In the genomic region with DNA sequence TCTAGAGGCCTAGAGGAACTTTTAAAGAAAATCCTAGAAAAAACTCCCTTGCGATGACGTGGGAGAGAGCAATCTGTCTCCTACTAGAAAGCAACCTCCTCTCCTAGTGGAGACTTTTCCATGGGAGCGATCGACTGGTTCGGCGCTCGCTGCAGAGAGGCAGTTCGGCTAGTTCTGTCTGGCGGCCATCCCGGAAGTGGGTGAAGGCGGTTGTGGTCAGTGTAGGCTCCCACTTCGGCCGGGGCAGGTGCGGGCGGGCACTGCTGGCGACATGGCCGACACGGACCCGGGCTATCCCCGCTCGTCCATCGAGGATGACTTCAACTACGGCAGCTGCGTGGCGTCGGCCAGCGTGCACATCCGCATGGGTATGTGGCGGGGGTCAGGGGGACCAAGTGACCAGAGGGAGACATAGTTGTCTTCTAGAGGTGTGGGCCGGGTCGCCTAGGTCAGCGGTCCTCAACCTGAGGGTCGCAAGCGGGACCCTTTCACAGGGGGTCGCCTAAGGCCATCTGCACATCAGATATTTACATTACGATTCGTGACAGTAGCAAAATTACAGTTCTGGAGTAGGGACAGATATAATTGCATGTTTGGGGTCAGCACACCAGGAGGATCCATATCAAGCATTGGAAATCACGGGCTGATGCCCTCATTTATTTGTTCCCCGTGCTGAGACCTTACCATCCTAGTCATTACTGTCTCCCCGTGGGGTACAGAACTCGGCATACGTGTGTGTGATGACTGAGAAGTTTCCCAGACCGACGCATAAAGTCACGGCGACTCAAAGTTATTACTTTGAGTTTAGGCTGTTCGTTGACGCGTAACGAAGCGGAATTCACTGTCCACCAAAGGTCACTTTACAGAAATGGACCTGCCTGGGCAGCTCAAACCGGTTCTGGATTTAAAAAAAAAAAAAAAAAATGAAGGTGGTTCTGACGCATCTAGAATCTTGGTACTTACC, we compare ENCODE assay signal across 8 mouse cellular contexts. TPM values are rescaled to one million over a fixed set of nuclear protein-coding genes. Genes with fewer than 3 reads are reported as not detected.
DNase-seq lines count a peak whose midpoint lies in the region; ATAC-seq and TF ChIP-seq lines count a peak whose summit lies in the region.

No protein-coding gene starts in this region.

- H3K36me3 ChIP-seq in MEL (ENCODE audit: control insufficient read depth in 1 of 2, insufficient read depth in 2 of 2, low read length in 2 of 2): peaks cover 0 to 5% of the 10 kb centered on the region in 2 experiments; a peak in 2 of 4 replicates
- H3K36me3 ChIP-seq in hindbrain, embryonic 10.5 days: peaks cover 15% of the 10 kb centered on the region
- no peaks in the 10 kb centered on the region; the same call in 1 of the 2 replicates for H3K36me3 ChIP-seq in lung, embryonic 15.5 days
- H3K36me3 ChIP-seq in thymus, adult 2 months (ENCODE audit: control insufficient read depth, insufficient read depth, low read length): no peaks in the 10 kb centered on the region

- 6% methylated on average over 53 of the region's 53 CpGs for WGBS in hindbrain, embryonic 10.5 days
- WGBS in lung, embryonic 15.5 days: 2% methylated on average over 53 of the region's 53 CpGs
- 2% methylated on average over 53 of the region's 53 CpGs for WGBS in thymus, adult 2 months

- no peak for TF ChIP-seq CTCF in MEL (IDR thresholded peaks at IDR 0.05 in 2 of 3, conservative IDR thresholded peaks at IDR 0.05 in 1 of 3; ENCODE audit: control insufficient read depth in 1 of 3, insufficient read depth in 1 of 3, low read depth in 2 of 3, low read length in 3 of 3, poor library complexity in 1 of 3, severe bottlenecking in 1 of 3)
- TF ChIP-seq CTCF in thymus, adult 2 months (IDR thresholded peaks at IDR 0.05; ENCODE audit: borderline replicate concordance, control insufficient read depth, extremely low read depth, insufficient read depth, low read length, poor library complexity): no peak

- H3K9me3 ChIP-seq in MEL (replicated peaks; ENCODE audit: insufficient read depth, low read length): no peaks in the 10 kb centered on the region
- H3K9me3 ChIP-seq in hindbrain, embryonic 10.5 days: peaks cover 7% of the 10 kb centered on the region
- H3K9me3 ChIP-seq in lung, embryonic 15.5 days: no peaks in the 10 kb centered on the region

- peaks cover 2 to 3% of the 10 kb centered on the region in 2 experiments; a peak in 1 of 4 replicates for H3K4me1 ChIP-seq in MEL (ENCODE audit: control insufficient read depth in 1 of 2, insufficient read depth in 2 of 2, low read length in 2 of 2)
- peaks cover 10% of the 10 kb centered on the region for H3K4me1 ChIP-seq in hindbrain, embryonic 10.5 days (replicated peaks)
- peaks cover 10% of the 10 kb centered on the region; the same call in 1 of the 2 replicates for H3K4me1 ChIP-seq in lung, embryonic 15.5 days
- H3K4me1 ChIP-seq in thymus, adult 2 months (replicated peaks; ENCODE audit: control insufficient read depth, insufficient read depth, low read length): peaks cover 4% of the 10 kb centered on the region

- peak overlapping the region; percentile 89 to 98 for H3K4me3 ChIP-seq in MEL (ENCODE audit: control insufficient read depth in 1 of 2, insufficient read depth in 1 of 2, low read depth in 2 of 2, low read length in 2 of 2)
- H3K4me3 ChIP-seq in hindbrain, embryonic 10.5 days: peak overlapping the region; percentile 92
- H3K4me3 ChIP-seq in lung, embryonic 15.5 days: peak overlapping the region; percentile 99
- H3K4me3 ChIP-seq in thymus, adult 2 months (ENCODE audit: control insufficient read depth, insufficient read depth, low read length): peak overlapping the region; percentile 99

- 0 out of 4 replicates have a peak, but pooled peaks of 1 of the 2 experiments have one; percentile 30 for TF ChIP-seq EP300 in MEL (IDR thresholded peaks at IDR 0.05; ENCODE audit: low read depth in 1 of 2, low read length in 2 of 2)

- H3K79me2 ChIP-seq in MEL (ENCODE audit: control insufficient read depth, insufficient read depth, low read length, poor library complexity): peaks cover 9% of the 10 kb centered on the region

- peaks cover 0 to 2% of the 10 kb centered on the region in 2 experiments; a peak in 2 of 4 replicates for H3K27me3 ChIP-seq in MEL (ENCODE audit: control insufficient read depth in 1 of 2, insufficient read depth in 2 of 2, low read length in 2 of 2)
- H3K27me3 ChIP-seq in hindbrain, embryonic 10.5 days (ENCODE audit: insufficient read depth, poor library complexity, severe bottlenecking): no peaks in the 10 kb centered on the region
- no peaks in the 10 kb centered on the region for H3K27me3 ChIP-seq in lung, embryonic 15.5 days
- no peaks in the 10 kb centered on the region; the same call in 1 of the 2 replicates for H3K27me3 ChIP-seq in thymus, adult 2 months (ENCODE audit: control insufficient read depth, insufficient read depth, low read length)

- H3K27ac ChIP-seq in MEL (ENCODE audit: control insufficient read depth, low read depth, low read length): no peak overlapping the region
- peak overlapping the region; percentile 90 for H3K27ac ChIP-seq in hindbrain, embryonic 10.5 days
- H3K27ac ChIP-seq in lung, embryonic 15.5 days: no peak overlapping the region
- H3K27ac ChIP-seq in thymus, adult 2 months (ENCODE audit: control insufficient read depth, insufficient read depth, low read length): no peak overlapping the region

- peak overlapping the region; percentile 75 for H3K4me2 ChIP-seq in lung, embryonic 15.5 days

- TF ChIP-seq POLR2A in MEL (IDR thresholded peaks at IDR 0.05; ENCODE audit: control insufficient read depth in 1 of 2, insufficient read depth in 1 of 2, low read depth in 1 of 2, low read length in 2 of 2, poor library complexity in 1 of 2): peak in 1 of 2 experiments; percentile 47; a peak in 2 of 4 replicates
- TF ChIP-seq POLR2A in thymus, adult 2 months (IDR thresholded peaks at IDR 0.05; ENCODE audit: control insufficient read depth, extremely low read depth, insufficient read depth, low read length, poor library complexity): 0 out of 2 replicates have a peak, but pooled peaks have one; percentile 15

- peak; percentile 100 for ATAC-seq in frontal cortex, adult (ENCODE audit: low TSS enrichment)
- ATAC-seq in lung, embryonic 15.5 days (ENCODE audit: borderline replicate concordance, extremely low read depth, low FRiP score, low TSS enrichment): peak; percentile 88

- H3K9ac ChIP-seq in MEL (ENCODE audit: control insufficient read depth, low read depth, low read length, poor library complexity, severe bottlenecking): peak overlapping the region; percentile 71
- H3K9ac ChIP-seq in lung, embryonic 15.5 days: peak overlapping the region; percentile 84

- no peak for TF ChIP-seq RAD21 in MEL (IDR thresholded peaks at IDR 0.05; ENCODE audit: low read depth, low read length)

- DNase-seq in MEL (ENCODE audit: low read depth, low spot score): peak; percentile 78
- peak; percentile 84 for DNase-seq in cerebellum, adult 9-10 months
- peak; percentile 91 for DNase-seq in hindbrain, embryonic 10.5 days (ENCODE audit: low spot score)
- DNase-seq in layer of hippocampus, adult 9-10 months (ENCODE audit: low spot score): peak; percentile 68
- peak; percentile 75 for DNase-seq in ovary, adult 18-20 months (ENCODE audit: low spot score)
- DNase-seq in thymus, adult 2 months: peak; percentile 58

TF ChIP-seq in MEL, 35 proteins besides CTCF, POLR2A, EP300 and RAD21 (continues in another document):
- TF ChIP-seq ZMIZ1 (IDR thresholded peaks at IDR 0.05; ENCODE audit: low read depth, low read length): no peak
- peak; percentile 35; the same call in 1 of the 2 replicates for TF ChIP-seq MYB (IDR thresholded peaks at IDR 0.05; ENCODE audit: low read depth, low read length)
- TF ChIP-seq ELF1 (IDR thresholded peaks at IDR 0.05; ENCODE audit: low read depth, low read length): peak; percentile 99
- TF ChIP-seq NELFE (IDR thresholded peaks at IDR 0.05; ENCODE audit: low read depth, low read length): peak; percentile 32; the same call in 1 of the 2 replicates
- peak; percentile 8; the same call in 1 of the 2 replicates for TF ChIP-seq BHLHE40 (IDR thresholded peaks at IDR 0.05; ENCODE audit: borderline replicate concordance, low read depth, low read length)
- peak; percentile 94 for TF ChIP-seq SIN3A (IDR thresholded peaks at IDR 0.05; ENCODE audit: low read length)
- TF ChIP-seq ZNF384 (IDR thresholded peaks at IDR 0.05; ENCODE audit: low read depth, low read length): peak; percentile 34; the same call in 1 of the 2 replicates
- TF ChIP-seq USF1 (IDR thresholded peaks at IDR 0.05; ENCODE audit: low read depth, low read length): 0 out of 2 replicates have a peak, but pooled peaks have one; percentile 6
- TF ChIP-seq UBTF (IDR thresholded peaks at IDR 0.05; ENCODE audit: borderline replicate concordance, insufficient read depth, low read depth, low read length): no peak
- peak; percentile 91 for TF ChIP-seq HCFC1 (IDR thresholded peaks at IDR 0.05; ENCODE audit: low read depth, low read length)
- TF ChIP-seq NRF1 (IDR thresholded peaks at IDR 0.05; ENCODE audit: insufficient read depth, low read depth, low read length, poor library complexity, severe bottlenecking): no peak
- TF ChIP-seq ZKSCAN1 (IDR thresholded peaks at IDR 0.05; ENCODE audit: low read depth, low read length): no peak

RNA-seq across cellular contexts. Expression of gene Irak3, which starts 6.9 kb away (rescaled TPM):
- total RNA-seq in MEL (2012; rRNA removed): not detected in 2 replicates
- under 1 TPM in 1 of 2 experiments, not detected in 1; 0.47 TPM for polyA plus RNA-seq in MEL (2012; ENCODE audit: insufficient read depth in 1 of 2, insufficient read length in 2 of 2, low read depth in 1 of 2, low replicate concordance in 2 of 2, missing spikeins in 1 of 2)
- polyA plus RNA-seq in hindbrain, embryonic 10.5 days (2016; fragmentation: Nextera tagmentation; extraction: Ambion mirVana): 0.99 and 1.1 TPM in 2 replicates
- polyA plus RNA-seq in lung, embryonic 15.5 days (2015; fragmentation: Nextera tagmentation; extraction: Ambion mirVana): 0.64 and 0.67 TPM in 2 replicates
- 1.6 and 2.3 TPM in 2 replicates for polyA plus RNA-seq in thymus, adult 2 months (2012; rRNA removed)

RNA-seq across cellular contexts. Expression of gene Tmbim4, which starts 7.5 kb away (rescaled TPM):
- 47.3 and 52.5 TPM in 2 replicates for total RNA-seq in MEL (2012; rRNA removed)
- polyA plus RNA-seq in MEL (2012; ENCODE audit: insufficient read depth in 1 of 2, insufficient read length in 2 of 2, low read depth in 1 of 2, low replicate concordance in 2 of 2, missing spikeins in 1 of 2): 10 to 100 TPM in 1 of 2 experiments, not detected in 1; 80.3 TPM
- polyA plus RNA-seq in hindbrain, embryonic 10.5 days (2016; fragmentation: Nextera tagmentation; extraction: Ambion mirVana): 93.9 and 95.2 TPM in 2 replicates
- polyA plus RNA-seq in lung, embryonic 15.5 days (2015; fragmentation: Nextera tagmentation; extraction: Ambion mirVana): 89.7 and 96.4 TPM in 2 replicates
- polyA plus RNA-seq in thymus, adult 2 months (2012; rRNA removed): 138 and 155 TPM in 2 replicates

RNA-seq across cellular contexts. Expression of gene Llph, which starts 18.0 kb away (rescaled TPM):
- total RNA-seq in MEL (2012; rRNA removed): 86.0 and 97.5 TPM in 2 replicates
- 100 to 1,000 TPM in 1 of 2 experiments, not detected in 1; 243 TPM for polyA plus RNA-seq in MEL (2012; ENCODE audit: insufficient read depth in 1 of 2, insufficient read length in 2 of 2, low read depth in 1 of 2, low replicate concordance in 2 of 2, missing spikeins in 1 of 2)
- 50.5 and 64.5 TPM in 2 replicates for polyA plus RNA-seq in hindbrain, embryonic 10.5 days (2016; fragmentation: Nextera tagmentation; extraction: Ambion mirVana)
- polyA plus RNA-seq in lung, embryonic 15.5 days (2015; fragmentation: Nextera tagmentation; extraction: Ambion mirVana): 42.8 and 46.6 TPM in 2 replicates
- polyA plus RNA-seq in thymus, adult 2 months (2012; rRNA removed): 5.3 and 5.8 TPM in 2 replicates
